Mouse (Mus musculus): ENCODE results near the gene Gchfr. TPM values are rescaled to one million over a fixed set of nuclear protein-coding genes. Genes with fewer than 3 reads are reported as not detected.

Gchfr gene
- polyA plus RNA-seq (2015; fragmentation: Nextera tagmentation; extraction: Ambion mirVana) = 4.4 and 15.5 TPM in 2 replicates

- peak within 1 kb of the TSS; percentile 62 for H3K9ac ChIP-seq (replicated peaks)
- peak within 1 kb of the TSS; percentile 99 for H3K4me2 ChIP-seq (replicated peaks)
- no peaks in the 10 kb centered on the region for H3K36me3 ChIP-seq
- H3K27ac ChIP-seq = no peak within 1 kb of the TSS
- H3K27me3 ChIP-seq = peaks cover 55% of the 10 kb centered on the region
- ATAC-seq = peak; percentile 82
- no peaks in the 10 kb centered on the region for H3K9me3 ChIP-seq
- peak within 1 kb of the TSS; percentile 54 for H3K4me3 ChIP-seq (replicated peaks)
- under 1% methylated on average over 53 of the region's 60 CpGs for WGBS
- H3K4me1 ChIP-seq (replicated peaks) = peaks cover 20% of the 10 kb centered on the region
Measured at GRCm38 (mm10) chr2:119166901-119167865, at the start of gene Gchfr. TSS of gene Gchfr (plus strand) at chr2:119167773.

DNA sequence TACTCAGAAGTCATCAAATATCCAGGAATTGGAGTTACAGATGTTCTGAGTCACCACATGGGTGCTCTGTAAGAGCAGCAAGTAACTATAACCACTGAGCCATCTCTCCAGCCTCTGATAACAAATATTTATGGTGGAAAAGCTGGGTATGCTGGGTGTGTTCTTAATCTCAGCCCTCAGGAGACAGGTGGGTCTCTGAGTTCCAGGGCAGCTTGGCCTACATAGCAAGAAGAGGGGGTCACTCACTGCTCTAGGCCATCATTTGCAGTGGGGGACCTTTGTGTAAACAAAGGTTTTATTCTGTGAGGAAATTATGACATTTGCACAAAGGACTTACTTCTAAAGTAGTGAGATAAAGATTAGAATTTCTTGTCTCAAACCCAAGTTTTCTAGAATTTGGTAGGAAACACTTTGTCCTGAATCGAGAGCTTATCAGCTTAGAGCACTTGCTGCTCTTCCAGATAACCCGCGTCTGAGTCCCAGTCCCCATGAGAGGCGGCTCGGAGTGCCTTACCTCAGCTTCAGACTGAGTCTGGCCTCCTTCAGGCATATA is 31.2 kb upstream of the Gchfr start:
- no peak overlapping the region for H3K4me2 ChIP-seq (replicated peaks)
- H3K9me3 ChIP-seq = no peaks in the 10 kb centered on the region
- H3K4me1 ChIP-seq (replicated peaks) = no peaks in the 10 kb centered on the region
- WGBS = 91% methylated on average over 5 of the region's 5 CpGs
- no peaks in the 10 kb centered on the region for H3K27me3 ChIP-seq
- no peak for ATAC-seq
- no peak overlapping the region for H3K27ac ChIP-seq
- H3K4me3 ChIP-seq (replicated peaks) = no peak overlapping the region
- H3K9ac ChIP-seq (replicated peaks) = no peak overlapping the region
- H3K36me3 ChIP-seq = peaks cover 70% of the 10 kb centered on the region

- H3K27me3 ChIP-seq = no peaks in the 10 kb centered on the region
- H3K36me3 ChIP-seq = peaks cover 94% of the 10 kb centered on the region
- H3K4me1 ChIP-seq (replicated peaks) = no peaks in the 10 kb centered on the region
- no peak overlapping the region for H3K27ac ChIP-seq
- H3K4me2 ChIP-seq (replicated peaks) = no peak overlapping the region
- ATAC-seq = no peak
- 88% methylated on average over 2 of the region's 2 CpGs for WGBS
- H3K4me3 ChIP-seq (replicated peaks) = no peak overlapping the region
- H3K9ac ChIP-seq (replicated peaks) = no peak overlapping the region
- no peaks in the 10 kb centered on the region for H3K9me3 ChIP-seq
Measured at GRCm38 (mm10) chr2:119145199-119145598, 22.4 kb upstream of the Gchfr start.

- 79% methylated on average over 6 of the region's 6 CpGs for WGBS
- Histone ChIP-seq H3K4me1 (replicated peaks) (no peaks in the 10 kb centered on the region), H3K36me3 (peaks cover 96% of the 10 kb centered on the region), H3K27me3 (no peaks in the 10 kb centered on the region), H3K4me2 (replicated peaks) (no peak overlapping the region), H3K27ac (no peak overlapping the region), H3K4me3 (replicated peaks) (no peak overlapping the region), H3K9ac (replicated peaks) (no peak overlapping the region), H3K9me3 (no peaks in the 10 kb centered on the region)
- ATAC-seq = no peak
Measured at GRCm38 (mm10) chr2:119146435-119146834, 21.1 kb upstream of the Gchfr start.

DNA sequence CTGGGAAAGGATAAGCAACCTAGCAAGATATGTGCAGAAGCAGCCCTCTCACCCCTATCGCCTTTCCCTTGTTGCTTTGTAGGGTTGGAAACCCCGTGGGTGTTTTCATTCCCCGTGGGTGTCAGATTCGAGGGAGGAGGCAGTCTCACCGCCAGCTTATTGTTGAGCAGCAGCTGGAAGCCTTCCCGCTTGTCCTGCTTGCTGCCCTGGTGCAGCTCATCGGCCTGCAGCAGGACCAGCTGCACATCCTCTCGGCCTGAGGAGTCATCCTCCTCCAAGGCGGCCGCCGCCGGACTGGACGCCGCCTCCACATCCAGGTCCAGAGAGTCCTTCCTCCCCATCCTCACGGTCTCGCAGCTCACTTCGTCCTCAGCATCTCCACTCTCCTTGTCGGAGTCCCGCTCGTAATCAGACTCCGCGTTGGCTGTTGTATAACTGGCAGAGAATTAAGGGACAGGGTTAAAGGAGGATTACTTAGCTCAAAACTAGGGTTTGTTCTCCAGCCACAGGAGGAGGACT is 20.4 kb upstream of the Gchfr start:
- H3K9ac ChIP-seq (replicated peaks) = no peak overlapping the region
- no peaks in the 10 kb centered on the region for H3K27me3 ChIP-seq
- no peak overlapping the region for H3K4me2 ChIP-seq (replicated peaks)
- H3K27ac ChIP-seq = no peak overlapping the region
- 87% methylated on average over 22 of the region's 22 CpGs for WGBS
- peaks cover 96% of the 10 kb centered on the region for H3K36me3 ChIP-seq
- H3K4me1 ChIP-seq (replicated peaks) = no peaks in the 10 kb centered on the region
- H3K9me3 ChIP-seq = no peaks in the 10 kb centered on the region
- no peak overlapping the region for H3K4me3 ChIP-seq (replicated peaks)
- ATAC-seq = no peak

GRCm38 (mm10) chr2:119147775-119148174 is 19.8 kb upstream of the Gchfr start:
- Histone ChIP-seq H3K4me1 (replicated peaks) (no peaks in the 10 kb centered on the region), H3K4me2 (replicated peaks) (no peak overlapping the region), H3K27me3 (no peaks in the 10 kb centered on the region), H3K9ac (replicated peaks) (no peak overlapping the region), H3K4me3 (replicated peaks) (no peak overlapping the region), H3K36me3 (peaks cover 96% of the 10 kb centered on the region), H3K9me3 (no peaks in the 10 kb centered on the region), H3K27ac (no peak overlapping the region)
- ATAC-seq = no peak
- 94% methylated on average over 8 of the region's 8 CpGs for WGBS

GRCm38 (mm10) chr2:119152255-119152654 is 15.3 kb upstream of the Gchfr start:
- Histone ChIP-seq H3K27ac (no peak overlapping the region), H3K4me2 (replicated peaks) (no peak overlapping the region), H3K9ac (replicated peaks) (no peak overlapping the region), H3K4me3 (replicated peaks) (no peak overlapping the region), H3K9me3 (no peaks in the 10 kb centered on the region), H3K27me3 (no peaks in the 10 kb centered on the region), H3K36me3 (peaks cover 70% of the 10 kb centered on the region), H3K4me1 (replicated peaks) (peaks cover 18% of the 10 kb centered on the region)
- no peak for ATAC-seq
- 93% methylated on average over 6 of the region's 6 CpGs for WGBS

- H3K9me3 ChIP-seq = no peaks in the 10 kb centered on the region
- no peak for ATAC-seq
- peaks cover 22% of the 10 kb centered on the region for H3K4me1 ChIP-seq (replicated peaks)
- H3K36me3 ChIP-seq = peaks cover 46% of the 10 kb centered on the region
- H3K27me3 ChIP-seq = no peaks in the 10 kb centered on the region
- 97% methylated on average over 2 of the region's 2 CpGs for WGBS
- no peak overlapping the region for H3K27ac ChIP-seq
- H3K9ac ChIP-seq (replicated peaks) = no peak overlapping the region
- no peak overlapping the region for H3K4me2 ChIP-seq (replicated peaks)
- H3K4me3 ChIP-seq (replicated peaks) = no peak overlapping the region
Measured at GRCm38 (mm10) chr2:119154683-119155082, 12.9 kb upstream of the Gchfr start.

DNA sequence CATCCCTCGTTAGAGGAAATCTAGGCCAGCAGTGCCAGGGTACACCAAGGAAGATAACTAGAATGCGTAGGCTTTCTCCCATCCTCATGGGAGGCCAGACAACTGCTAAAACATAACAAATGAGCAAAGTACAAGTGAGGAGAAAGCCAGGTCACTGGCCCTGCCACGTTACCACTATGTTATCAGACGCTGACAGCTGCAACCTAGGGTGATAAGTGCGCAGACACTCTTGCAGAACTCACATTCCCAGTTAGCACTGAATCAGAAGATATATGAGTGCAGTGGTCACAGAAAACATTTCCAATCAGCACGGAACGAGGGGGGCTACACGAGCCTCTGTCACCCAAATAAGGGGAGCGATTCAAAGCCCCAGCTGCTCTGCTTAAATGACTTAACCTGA is 12.2 kb upstream of the Gchfr start:
- Histone ChIP-seq H3K4me1 (replicated peaks) (peaks cover 22% of the 10 kb centered on the region), H3K4me3 (replicated peaks) (peak overlapping the region; percentile 99), H3K27me3 (peaks cover 3% of the 10 kb centered on the region; the same call in 1 of the 2 replicates), H3K27ac (no peak overlapping the region), H3K9ac (replicated peaks) (no peak overlapping the region), H3K9me3 (no peaks in the 10 kb centered on the region), H3K36me3 (peaks cover 39% of the 10 kb centered on the region), H3K4me2 (replicated peaks) (peak overlapping the region; percentile 97)
- WGBS = 88% methylated on average over 9 of the region's 9 CpGs
- ATAC-seq = no peak

GRCm38 (mm10) chr2:119156081-119156680 is 11.4 kb upstream of the Gchfr start:
- Histone ChIP-seq H3K9me3 (no peaks in the 10 kb centered on the region), H3K36me3 (peaks cover 31% of the 10 kb centered on the region), H3K4me3 (replicated peaks) (peak overlapping the region; percentile 99), H3K27me3 (peaks cover 3% of the 10 kb centered on the region; the same call in 1 of the 2 replicates), H3K4me1 (replicated peaks) (peaks cover 23% of the 10 kb centered on the region), H3K9ac (replicated peaks) (peak overlapping the region; percentile 96), H3K27ac (peak overlapping the region; percentile 74), H3K4me2 (replicated peaks) (peak overlapping the region; percentile 97)
- 9% methylated on average over 34 of the region's 34 CpGs for WGBS
- ATAC-seq = no peak; the same call in 1 of the 2 replicates

DNA sequence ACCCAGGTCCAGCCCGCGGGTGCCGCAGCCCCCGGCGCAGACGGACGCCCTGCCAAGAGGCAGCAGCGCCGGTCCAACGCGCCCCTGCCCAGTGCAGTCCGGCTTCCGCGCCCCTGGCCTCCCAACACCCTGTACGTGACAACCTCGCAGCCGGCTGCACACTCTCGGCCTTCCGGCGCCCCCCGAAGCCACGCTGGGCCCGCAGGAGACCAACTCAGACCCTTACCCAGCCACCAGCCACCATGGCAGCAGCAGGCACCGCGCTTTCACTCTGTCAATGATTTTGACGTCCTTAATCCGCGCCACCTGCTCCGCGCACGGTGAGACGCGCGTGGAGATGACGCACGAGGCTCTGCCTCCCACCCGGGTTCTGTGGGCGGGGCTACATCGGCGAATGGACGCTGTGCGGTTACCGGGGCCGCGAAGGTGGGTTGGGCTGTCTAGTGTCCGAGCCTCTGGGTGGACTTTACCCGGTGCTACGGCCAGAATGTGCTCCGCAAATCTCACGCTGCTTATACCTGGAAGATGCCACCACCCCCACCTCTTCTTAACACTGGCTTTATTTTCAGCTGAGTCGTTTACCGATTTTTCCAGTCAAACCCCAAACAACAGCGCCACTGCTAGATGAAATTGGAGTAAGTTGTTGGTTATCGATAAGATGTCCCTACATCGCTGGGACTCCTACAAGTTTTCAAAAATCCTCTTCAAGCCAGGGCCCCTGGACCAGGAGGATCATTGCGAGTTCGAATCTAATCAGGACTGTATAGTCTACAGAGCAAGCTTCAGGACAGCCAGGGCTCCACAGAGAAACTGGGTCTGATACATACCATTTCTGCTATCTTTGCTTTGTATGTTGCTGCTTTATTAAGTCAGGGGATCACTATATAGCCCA is 10.6 kb upstream of the Gchfr start, which contains the start of gene Rmdn3:
Gene Rmdn3 (minus strand): TSS at position 354 of the 892 bp plus-strand sequence.
- under 1% methylated on average over 57 of the region's 57 CpGs for WGBS
- Histone ChIP-seq H3K27ac (peak within 1 kb of the TSS; percentile 74), H3K4me1 (replicated peaks) (peaks cover 25% of the 10 kb centered on the region), H3K27me3 (peaks cover 4% of the 10 kb centered on the region; the same call in 1 of the 2 replicates), H3K4me2 (replicated peaks) (peak within 1 kb of the TSS; percentile 97), H3K9me3 (no peaks in the 10 kb centered on the region), H3K4me3 (replicated peaks) (peak within 1 kb of the TSS; percentile 99), H3K36me3 (peaks cover 23% of the 10 kb centered on the region), H3K9ac (replicated peaks) (peak within 1 kb of the TSS; percentile 96)
- peak; percentile 93 for ATAC-seq
